Mouse (Mus musculus) frontal cortex, postnatal 10 days (tissue): ENCODE results near the gene Gm5617.
"Not testable (repeated sequence)": the region's sequence is repeated elsewhere in the genome, so short reads cannot be mapped to it uniquely, and the experiment has no call there.

Source experiments
- DNase-seq, 2 experiments: peaks; one replicate each; pipeline ENCODE4 v3.0.0; 2022; ENCODE audit warnings: low spot score in 2 of 2, mixed read lengths in 1 of 2

Gene Gm5617

DNA sequence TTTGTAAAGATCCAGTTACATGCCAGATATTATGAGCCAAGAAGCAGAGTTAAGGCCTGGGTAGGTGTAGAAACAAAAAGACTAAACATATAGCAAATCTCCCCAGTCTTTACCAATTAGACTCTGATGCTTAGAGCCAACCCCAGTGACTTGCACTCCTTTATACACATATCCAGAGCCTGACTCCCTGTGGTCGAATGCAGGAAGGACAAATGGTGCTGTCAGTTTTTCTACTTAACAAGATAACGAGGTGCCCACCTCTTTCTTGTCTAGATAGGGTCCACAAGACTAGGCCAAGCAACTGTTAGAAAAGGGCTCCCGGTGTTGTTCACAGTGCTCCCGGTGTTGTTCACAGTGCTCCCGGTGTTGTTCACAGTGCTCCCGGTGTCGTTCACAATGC is 6.0 kb downstream of the Gm5617 start:
- no peak for DNase-seq

- DNase-seq: no peak
Measured at GRCm38 (mm10) chr9:48503001-48503400, 7.8 kb downstream of the Gm5617 start.

- DNase-seq: peak in 1 of 2 experiments; percentile 9
Measured at GRCm38 (mm10) chr9:48504741-48505365, 9.6 kb downstream of the Gm5617 start.

GRCm38 (mm10) chr9:48510134-48510533 is 14.9 kb downstream of the Gm5617 start:
- no peak for DNase-seq

DNA sequence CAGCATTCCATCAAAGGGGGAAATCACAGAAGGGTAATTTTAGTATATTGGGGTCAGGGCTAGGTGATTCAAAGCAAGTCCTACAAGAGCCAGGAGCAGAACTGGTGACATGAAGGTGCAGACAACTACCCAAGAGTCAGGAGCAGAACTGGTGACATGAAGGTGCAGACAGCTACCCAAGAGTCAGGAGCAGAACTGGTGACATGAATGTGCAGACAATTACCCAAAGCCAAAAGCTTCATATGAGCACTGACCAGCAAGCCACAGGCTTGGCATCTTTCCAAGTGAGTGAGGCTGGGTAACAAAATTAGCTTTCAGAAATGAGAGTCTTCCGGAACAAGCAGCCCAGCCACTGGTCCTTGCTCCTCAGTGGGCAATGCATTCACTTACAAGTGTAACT is 20.1 kb downstream of the Gm5617 start:
- DNase-seq: no peak

- DNase-seq: no peak
Measured at GRCm38 (mm10) chr9:48516615-48517371, 21.6 kb downstream of the Gm5617 start.

DNA sequence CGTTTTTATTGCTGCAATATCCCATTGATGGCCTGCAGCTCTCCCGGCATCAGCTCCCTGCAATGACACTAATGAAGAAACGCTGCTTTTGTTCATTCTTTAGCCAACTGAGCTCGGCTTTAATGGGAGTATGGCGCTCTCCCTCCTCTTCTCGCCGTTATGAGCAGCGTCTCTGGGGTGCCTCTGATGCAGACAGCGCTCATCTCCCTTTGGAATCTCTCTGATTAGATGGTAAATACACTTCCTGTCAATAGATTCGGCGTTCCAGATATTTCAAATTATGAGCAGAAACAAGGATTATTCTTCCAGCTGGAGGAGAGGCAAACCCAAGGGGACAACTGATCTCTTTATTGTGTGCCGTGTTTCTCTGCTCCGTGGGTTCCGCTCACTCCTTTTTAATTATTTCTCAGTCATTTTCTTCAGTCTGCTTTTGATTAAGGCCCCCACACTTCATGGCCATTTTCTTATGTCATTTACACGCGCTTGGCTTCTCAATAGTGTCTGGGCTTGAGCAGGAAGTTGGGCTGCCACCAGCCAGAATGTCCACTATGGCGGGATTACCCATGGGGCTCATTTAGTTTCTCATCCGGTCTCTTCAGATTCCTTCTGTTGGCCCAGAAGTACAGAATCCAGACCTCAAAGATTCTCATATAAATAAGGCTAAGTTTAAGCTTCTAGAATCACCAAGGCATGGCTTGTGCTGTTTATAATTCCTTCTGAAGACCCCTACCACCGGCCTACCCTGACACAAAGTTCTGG is 22.3 kb downstream of the Gm5617 start:
- no peak for DNase-seq

DNA sequence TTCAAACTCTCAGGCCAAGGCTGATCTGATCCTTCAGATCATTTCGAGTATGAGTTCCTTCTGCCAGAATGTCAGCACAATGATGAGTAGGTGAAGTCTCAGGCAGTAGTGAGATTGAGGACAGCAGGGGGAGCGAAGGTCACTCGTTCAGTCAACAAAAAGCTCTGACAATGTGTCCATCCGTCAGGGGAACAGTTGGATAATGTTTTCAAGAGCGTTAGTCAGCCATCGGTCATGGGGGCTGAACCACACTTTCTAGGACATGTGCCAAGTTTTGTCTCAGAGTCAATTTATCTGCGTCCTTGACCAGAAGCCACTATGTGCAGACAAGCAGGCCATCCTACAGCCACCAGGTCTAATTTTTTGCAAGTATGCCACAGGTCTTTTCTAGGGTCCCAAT is 25.2 kb downstream of the Gm5617 start:
- DNase-seq: not testable (repeated sequence)

- DNase-seq: no peak
Measured at GRCm38 (mm10) chr9:48525566-48525965, 30.3 kb downstream of the Gm5617 start.

DNA sequence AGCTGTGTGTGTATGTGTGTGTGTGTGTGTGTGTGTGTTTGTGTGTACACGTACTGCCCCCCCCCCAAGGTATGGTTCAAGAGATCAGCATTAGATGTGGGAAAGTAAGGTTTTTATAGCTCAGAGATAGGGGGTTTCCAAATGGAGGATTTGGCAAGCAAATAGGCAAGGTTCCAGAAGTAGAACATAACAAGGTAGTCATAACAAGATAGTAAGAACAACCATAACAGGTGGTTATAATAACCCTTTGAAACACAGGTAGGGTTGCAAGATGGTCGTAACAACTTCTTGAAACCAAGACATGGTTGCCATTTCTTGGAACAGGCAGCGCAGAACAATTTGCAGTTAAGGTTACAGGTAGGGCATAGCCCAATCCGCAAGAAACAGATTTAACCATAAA is 31.3 kb downstream of the Gm5617 start:
- no peak for DNase-seq

GRCm38 (mm10) chr9:48531294-48531693 is 36.1 kb downstream of the Gm5617 start:
- DNase-seq: no peak

- DNase-seq: no peak
Measured at GRCm38 (mm10) chr9:48532203-48532602, 37.0 kb downstream of the Gm5617 start.

GRCm38 (mm10) chr9:48532730-48533129 is 37.5 kb downstream of the Gm5617 start:
- no peak for DNase-seq

GRCm38 (mm10) chr9:48536414-48536813 is 41.2 kb downstream of the Gm5617 start:
- DNase-seq: no peak

DNA sequence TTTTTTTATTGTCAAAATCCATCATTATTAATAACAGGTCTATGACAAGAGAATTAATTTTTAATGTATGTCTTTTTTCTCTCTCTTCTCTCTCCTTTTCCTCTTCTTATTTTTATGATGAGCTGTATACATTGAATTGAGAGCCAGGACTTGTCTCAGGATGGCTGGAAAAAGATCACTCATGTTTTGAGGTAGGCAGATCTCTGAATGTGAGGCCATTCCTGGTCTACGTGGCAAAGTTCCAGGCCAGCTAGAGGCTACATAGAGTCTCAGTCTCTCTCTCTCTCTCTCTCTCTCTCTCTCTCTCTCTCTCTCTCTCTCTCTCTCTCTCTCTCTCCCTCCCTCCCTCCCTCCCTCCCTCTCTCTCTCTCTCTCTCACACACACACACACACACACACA is 42.4 kb downstream of the Gm5617 start:
- DNase-seq: not testable (repeated sequence)

- DNase-seq: no peak
Measured at GRCm38 (mm10) chr9:48538044-48538645, 42.9 kb downstream of the Gm5617 start.

DNA sequence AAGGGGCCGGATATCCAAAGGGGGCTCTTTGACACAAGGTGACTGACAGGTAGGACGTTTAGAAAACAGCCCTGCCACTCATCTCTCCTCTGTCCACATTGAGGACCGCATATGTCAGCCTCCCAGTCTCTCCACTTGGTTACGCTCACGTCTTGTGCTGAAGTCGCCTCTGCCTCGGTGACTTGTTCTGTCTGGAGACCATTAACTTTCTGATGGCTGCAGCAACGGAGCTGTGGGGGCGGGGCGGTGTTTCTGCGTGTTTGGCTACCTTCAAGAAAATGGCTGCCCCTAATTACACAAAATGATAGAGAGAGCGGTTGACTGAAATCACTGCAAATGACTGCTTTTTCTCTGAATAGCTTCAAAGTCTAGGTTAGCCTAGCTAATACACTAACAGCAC is 43.4 kb downstream of the Gm5617 start:
- DNase-seq: peak; percentile 11 to 21
